Mouse (Mus musculus) kidney, adult 9 months (tissue): ENCODE results near the gene Ptdss2.

ENCODE experiments used
- DNase-seq: peaks from one replicate; pipeline ENCODE4 v3.0.0; 2022

The Ptdss2 gene

GRCm38 (mm10) chr7:141175068-141175467 is 52.9 kb downstream of the Ptdss2 start:
- no peak for DNase-seq

DNA sequence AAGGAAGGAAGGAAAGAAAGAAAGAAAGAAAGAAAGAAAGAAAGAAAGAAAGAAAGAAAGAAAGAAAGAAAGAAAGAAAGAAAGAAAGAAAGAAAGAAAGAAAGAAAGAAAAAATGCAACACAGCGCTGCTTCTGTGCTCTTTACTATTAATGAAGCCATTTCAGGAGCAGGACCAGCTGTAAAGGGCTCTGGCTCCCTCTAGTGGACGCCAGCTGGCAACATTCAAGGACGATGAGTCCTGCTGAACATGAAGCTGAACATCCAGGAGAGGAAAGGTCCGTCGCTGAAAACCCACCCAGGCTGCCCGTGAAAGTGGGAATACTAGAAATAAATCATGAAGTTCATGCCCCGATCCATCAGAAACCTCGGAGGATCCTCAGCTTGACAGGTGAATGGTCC is 54.0 kb downstream of the Ptdss2 start:
- peak; percentile 93 for DNase-seq

DNA sequence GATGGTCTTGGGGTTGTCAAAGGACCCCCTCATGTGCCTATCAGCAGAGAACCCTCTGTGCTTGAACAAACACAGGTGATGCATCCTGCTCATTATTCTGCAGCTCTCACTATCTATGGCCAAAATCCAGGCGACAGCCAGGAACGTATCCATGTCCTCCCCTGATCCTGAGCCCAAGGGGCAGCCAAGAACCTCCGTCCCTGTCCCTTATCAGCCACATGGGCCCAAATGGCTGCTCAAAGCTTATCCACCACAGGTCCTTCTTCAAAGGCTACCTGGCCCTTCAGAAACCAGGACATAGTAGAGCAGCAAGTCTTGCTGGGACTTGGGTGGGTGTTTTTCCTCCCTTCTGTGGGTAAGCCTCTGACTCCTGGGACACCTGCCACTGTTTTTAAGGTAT is 66.0 kb downstream of the Ptdss2 start:
- DNase-seq: no peak

- no peak for DNase-seq
Observed at GRCm38 (mm10) chr7:141188733-141189132, 66.6 kb downstream of the Ptdss2 start.

- no peak for DNase-seq
Observed at GRCm38 (mm10) chr7:141190220-141190619, 68.0 kb downstream of the Ptdss2 start.

GRCm38 (mm10) chr7:141191036-141191435 is 68.9 kb downstream of the Ptdss2 start:
- peak; percentile 58 for DNase-seq

DNA sequence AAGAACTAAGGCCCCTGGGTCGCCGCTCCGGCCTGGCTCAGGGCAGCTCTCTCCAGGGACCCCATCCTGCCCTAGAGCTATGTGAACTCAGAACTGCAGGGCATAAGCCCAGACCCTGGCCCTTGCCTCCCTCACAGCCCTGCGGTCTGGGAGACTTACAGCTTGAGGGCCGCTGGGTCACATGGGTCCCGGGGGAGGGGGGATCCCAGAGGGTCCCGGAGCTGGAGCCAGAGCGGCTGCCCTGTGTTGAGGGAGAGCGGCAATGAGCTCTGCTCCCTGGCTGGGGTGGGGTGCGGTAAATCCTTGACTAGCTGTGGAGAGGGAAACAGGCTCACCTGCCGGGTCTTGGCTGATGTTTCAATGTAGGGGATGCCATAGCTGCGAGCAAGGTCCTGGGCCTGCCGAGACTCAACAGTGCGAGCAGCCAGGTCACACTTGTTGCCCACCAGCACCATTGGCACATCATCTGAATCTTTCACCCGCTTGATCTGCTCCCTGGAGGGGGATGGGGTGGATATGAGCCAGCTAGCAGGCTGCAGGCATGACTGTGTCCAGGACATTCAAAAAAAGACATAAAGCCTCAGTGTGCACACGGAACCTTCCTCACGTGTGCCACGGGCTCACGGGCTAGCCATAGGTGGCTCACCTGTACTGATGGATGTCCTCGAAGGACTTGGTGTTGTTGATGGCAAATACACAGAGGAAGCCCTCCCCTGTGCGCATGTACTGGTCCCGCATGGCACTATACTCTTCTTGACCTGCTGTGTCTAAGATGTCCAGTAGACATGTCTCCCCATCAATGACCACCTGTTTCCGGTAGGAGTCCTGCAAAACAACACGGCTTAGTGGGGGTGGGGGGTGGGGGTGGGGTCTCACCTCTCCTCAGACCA is 69.9 kb downstream of the Ptdss2 start:
- DNase-seq: no peak

DNA sequence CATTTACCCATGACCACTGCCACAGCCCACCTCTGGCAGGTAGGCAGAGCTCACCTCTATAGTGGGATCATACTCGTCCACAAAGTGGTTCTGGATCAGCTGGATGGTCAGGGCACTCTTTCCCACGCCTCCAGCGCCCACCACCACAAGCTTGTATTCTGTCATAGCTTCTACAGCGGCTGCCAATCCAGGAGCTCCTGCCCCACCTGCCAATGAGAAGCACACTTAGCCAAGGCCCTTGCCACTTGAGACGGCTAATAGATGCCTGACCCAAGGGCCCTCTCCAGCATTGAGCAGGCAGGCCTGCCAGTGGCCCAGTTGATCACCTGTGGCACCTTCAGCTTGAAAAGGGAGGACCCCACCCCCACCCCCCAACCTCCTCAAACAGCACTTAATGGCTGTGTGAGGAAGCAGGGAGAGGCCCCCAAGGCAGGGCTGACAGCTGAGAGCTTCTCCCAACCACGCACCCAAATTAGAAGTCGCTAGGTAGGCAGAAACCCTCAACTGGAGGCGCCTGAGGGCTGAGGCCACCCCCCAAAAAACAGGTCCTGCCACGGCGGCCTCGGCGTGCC is 70.7 kb downstream of the Ptdss2 start:
- DNase-seq: no peak

DNA sequence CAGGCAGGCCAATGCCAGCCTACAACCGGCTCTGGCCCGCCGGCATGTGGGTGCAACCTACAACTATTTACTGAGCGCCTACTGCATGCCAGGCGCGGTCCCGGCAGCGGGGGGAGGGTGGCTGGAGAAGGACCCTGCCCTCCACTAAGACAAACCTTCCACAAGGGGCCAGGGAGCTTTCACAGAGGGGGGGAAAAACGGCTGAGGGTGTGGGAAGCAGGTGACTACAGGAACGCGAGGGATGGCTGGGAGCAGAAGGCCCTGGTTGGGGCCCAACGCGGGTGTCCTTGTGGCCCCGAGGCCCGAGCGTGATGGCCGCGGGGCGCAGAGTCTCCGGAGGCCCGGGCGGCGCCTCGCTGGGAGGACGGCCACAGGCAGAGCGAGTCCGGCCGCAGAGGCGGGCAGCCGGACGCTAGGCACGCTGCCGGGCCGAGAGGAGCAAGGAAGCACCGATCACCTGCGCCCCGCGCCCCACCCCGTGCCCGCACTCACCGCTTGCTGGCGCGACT is 71.2 kb downstream of the Ptdss2 start:
- DNase-seq: peak; percentile 54

DNA sequence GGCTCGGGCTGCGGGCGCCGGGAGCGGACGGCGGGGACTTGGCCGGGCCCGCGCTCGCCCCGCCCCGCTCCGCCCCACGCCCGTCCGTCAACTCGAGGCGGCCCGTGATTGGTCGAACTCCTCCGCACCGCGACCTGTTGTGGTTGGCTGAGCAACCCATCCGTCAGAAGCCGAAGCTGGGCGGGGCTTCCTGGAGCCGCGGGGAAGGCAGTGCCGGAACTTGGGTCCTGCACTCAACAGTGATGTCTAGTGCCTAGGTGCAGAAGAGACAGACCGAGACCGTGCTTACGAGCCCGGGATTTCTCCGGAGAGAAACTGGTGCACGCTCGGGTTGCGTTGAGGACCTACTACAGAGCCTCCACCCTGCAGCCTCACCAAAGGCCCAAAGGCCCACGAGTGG is 71.8 kb downstream of the Ptdss2 start, which contains the start of the genes Hras and Lrrc56:
Gene Hras (minus strand): TSS at position 58 of the 400 bp plus-strand sequence.
Gene Lrrc56 (plus strand): TSS at position 210 of the 400 bp plus-strand sequence.
- DNase-seq: peak; percentile 98

- no peak for DNase-seq
Observed at GRCm38 (mm10) chr7:141194409-141194808, 72.2 kb downstream of the Ptdss2 start.

DNA sequence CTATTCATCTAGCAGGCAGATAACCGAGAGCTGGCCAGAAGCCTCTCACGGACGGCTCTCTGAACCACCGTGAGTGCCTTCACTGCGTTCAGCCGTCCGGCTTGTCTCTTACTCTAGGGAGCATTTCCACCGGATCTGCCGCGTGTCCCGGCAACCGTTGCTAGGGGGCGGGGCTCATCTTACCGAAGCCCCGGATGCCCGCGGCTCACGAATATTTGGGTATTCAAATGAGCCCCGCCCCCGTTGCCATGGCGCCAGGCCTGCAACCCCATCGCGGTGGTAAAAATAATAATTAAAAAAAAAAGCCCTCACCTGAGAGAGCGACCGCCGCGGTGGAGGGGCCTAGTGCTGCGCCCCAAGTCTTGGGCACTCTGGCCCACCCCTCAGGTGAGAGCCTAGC is 72.6 kb downstream of the Ptdss2 start:
- peak; percentile 95 for DNase-seq

DNA sequence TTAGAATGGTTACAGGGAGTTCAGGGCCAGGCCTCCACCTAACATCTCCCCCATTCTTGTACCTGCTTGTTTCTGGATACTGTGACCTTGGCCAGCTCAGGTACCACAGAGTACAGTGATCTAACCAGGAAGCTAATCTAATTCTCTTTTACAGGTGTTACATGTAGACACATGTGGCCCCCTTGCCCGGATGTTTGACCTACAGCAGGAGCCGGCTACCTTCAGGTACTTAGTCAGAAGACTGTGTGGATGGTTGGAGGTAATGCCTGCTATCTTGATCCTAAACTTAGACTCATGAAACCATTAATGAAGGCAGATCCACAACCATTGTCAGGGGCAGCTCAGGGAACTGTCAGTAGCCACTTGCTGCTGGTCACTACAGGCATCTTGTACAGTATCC is 73.6 kb downstream of the Ptdss2 start:
- DNase-seq: no peak

DNA sequence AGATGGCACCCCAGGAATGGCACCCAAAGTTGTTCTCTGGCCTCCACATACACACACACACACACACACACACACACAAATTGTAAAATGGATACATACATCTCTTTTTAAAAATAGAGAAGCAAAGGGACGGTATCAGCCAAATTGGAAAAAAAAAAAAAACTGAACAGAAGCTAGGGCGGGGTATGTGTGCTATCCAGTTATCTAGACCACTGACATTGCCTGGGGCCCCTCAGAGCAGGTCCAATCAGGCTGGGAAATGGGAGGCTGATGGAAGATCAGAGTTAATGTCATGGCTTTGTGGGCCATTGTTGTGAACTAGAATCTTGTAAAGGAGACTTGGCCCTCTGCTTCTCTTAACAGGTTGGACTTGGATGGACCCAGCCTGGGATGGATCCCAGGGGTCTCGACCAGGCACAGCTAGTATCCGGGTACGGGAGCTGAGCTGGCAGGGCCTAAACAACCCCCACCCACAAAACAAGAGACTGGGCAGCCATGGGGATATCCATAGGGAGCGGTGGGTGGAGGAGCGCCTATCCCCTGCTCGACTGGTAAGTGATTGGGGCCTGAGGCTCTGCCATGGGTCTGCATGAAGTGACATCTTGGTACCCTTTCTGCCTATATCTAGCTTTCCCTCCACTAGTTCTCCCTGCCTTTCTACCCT is 74.6 kb downstream of the Ptdss2 start:
- no peak for DNase-seq

DNA sequence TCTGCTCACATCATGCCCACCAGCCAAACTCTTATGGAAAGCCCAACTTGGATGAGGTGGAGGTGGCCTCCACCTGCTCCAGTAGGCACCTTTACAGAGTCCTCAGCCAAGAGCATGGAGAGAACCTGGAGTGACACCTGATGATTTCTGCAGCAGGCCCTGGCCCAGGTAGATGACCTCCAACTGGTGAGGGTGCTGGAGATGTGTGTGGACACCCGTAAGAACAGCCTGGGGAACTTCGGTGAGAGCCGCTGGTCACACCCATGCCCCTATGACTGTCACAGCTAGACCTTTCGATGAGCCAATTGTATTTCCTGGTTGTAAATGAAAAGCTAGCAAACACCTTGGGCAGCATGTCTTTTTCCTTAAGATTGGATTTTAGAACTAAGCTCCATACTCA is 75.9 kb downstream of the Ptdss2 start:
- DNase-seq: no peak

DNA sequence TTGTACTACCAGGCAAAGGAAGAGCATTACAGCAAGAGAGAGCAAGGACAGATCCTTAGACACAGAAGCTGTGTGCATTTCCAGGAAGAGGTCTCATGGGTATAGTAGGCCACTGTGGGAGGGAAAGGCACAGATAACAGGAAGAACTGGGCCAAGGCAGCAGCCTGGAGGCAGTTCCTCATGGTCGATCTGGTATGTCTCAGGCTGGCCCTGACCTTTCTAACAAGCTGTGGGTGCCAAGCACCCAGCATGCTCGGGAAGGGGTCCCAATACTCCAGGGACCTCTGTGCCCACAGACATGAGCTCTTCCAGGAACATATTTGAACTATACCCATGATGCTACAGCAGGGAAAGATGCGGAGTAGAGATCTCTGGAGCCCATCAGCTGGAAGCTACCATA is 82.4 kb downstream of the Ptdss2 start:
- no peak for DNase-seq

GRCm38 (mm10) chr7:141205504-141205903 is 83.3 kb downstream of the Ptdss2 start:
- no peak for DNase-seq

- DNase-seq: no peak
Observed at GRCm38 (mm10) chr7:141206182-141206937, 84.2 kb downstream of the Ptdss2 start.
